Mouse (Mus musculus) ovary, adult 18-20 months (tissue): ENCODE measurements around the gene Pde10a.

Experiments
- DNase-seq: peaks from one replicate; pipeline ENCODE4 v3.0.0; 2022; ENCODE audit warnings: low spot score, mixed read lengths

Gene Pde10a

DNA sequence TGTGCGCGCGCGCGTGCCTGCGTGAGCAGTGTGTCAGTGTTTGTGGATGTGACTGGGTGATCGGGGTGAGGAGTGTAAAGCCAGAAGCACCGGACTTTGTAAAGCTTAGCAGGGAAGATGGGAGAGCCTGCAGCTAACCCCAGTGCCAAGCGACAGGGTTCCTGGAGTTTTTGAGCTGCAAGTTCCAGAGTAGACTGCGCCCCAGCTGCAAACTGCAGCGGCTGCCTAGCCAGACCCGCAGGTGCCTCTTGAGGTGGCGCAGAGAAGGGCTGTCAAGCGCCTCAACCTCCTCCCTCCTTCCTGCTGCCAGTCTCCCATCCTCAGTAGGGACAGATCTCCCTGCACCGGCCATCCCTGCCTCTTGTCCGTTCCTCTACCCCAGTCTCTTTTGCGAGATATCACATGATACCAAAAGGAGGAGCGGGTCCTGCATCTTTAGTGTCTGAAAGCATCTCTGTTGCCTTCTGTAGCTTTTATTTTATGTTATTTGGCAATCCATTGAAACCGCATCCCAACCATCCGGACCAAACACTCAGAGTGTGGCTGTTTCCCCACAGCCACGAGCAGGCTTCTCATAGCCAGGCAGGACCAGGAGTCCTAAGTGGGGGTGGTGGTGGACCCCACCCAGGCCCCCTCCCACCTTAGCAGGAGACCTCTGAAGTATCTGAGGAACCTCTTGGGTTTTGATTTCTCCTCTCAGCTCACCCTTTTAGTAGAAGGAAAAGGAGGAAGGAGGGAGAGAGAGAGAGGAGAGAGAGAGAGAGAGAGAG is 984 bp downstream of the Pde10a start:
- DNase-seq, result no peak

GRCm38 (mm10) chr17:8526815-8527261 is 1.7 kb downstream of the Pde10a start:
- DNase-seq, result no peak

DNA sequence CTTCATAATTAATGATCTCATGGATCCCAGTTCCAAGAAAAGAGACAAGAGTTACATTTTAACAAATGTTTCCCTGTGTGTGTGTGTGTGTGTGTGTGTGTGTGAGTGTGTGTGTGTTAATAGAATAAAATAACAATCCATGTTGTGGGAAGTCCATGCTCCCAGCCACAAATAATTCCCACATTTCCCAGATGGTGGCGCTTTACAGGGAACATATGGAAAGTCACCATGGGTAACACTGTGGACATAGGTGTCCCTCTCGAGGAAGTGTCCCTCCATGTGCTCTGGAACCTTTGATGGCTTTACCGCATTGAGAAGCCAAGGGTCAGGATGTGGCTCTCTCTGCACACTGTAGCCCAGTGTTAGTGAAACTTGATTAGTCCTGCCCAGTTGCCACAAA is 3.5 kb downstream of the Pde10a start:
- DNase-seq, result no peak

DNA sequence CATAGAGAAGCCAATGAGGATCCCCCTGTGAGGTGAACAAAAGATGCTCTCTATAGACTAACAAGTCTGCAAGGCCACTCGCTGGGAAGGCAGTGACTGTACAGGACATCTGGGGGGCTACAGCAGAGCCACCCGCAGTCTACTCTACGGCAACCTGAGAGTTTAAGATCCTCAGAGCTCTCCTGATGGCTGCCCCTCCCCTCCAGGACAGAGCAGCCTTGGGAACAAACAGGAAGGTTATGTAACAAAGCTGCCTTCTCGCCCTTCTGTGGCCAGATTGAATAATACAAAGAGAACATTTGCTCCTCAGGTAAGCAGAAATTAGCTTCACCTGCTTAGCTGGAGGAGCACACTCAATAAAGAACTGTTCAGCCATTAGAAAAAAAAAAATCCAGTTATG is 7.4 kb downstream of the Pde10a start:
- DNase-seq, result no peak

DNA sequence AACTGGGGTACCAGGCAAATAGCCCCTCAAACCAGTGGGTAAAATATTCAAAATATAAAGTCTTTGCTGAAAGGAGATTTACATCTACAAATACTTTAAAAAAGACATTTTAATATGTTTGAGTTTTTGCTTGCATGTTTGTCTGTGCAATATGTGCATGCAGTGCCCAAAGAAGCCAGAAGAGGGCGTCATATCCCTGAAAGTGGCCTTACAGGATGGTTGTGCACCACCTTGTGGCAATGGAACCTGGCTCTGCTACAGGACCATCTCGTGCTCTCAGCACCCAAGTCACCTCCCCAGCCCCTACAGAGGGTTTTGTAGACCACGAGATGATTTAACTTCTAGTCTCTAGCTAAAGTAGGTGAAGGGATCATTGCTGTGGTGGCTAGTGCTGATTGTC is 8.7 kb downstream of the Pde10a start:
- DNase-seq, result no peak

- DNase-seq, result no peak
Measured at GRCm38 (mm10) chr17:8536522-8536921, 11.3 kb downstream of the Pde10a start.

DNA sequence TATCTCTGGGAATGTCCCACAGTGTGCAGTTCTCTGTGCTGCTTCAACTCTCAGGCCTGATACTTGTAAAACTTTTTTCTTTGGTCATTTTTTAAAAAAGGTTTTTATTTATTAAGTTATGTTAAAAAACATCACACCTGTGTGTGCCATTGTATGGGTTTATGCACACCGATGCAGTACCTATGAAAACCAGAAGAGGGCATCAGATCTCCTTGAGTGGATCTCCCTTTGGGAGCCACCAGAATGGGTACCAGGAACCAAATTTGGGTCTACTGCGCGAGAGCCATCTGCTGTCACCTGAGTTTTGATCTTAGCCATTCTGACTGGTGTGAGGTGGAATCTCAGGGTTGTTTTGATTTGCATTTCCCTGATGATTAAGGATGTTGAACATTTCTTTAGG is 12.9 kb downstream of the Pde10a start:
- DNase-seq, result no peak

- DNase-seq, result no peak
Measured at GRCm38 (mm10) chr17:8541974-8542538, 16.9 kb downstream of the Pde10a start.

GRCm38 (mm10) chr17:8546366-8546765 is 21.2 kb downstream of the Pde10a start:
- no peak for DNase-seq

DNA sequence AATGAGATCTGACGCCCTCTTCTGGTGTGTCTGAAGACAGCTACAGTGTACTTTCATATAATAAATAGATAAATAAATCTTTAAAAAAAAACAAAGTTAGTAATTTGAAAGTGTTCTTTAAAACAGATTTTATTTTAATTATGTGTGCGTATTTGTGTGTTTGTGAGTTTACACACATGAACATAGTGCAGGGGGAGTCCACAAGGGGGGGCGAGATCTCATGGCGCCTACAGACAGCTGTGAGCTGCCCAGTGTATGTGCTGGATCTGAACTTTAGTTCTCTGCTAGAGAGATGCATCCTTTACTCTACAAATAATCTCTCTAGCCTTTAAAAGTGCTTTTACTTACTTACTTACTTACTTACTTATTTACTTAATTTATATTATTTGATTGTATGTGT is 23.6 kb downstream of the Pde10a start:
- no peak for DNase-seq

- DNase-seq, result no peak
Measured at GRCm38 (mm10) chr17:8551641-8552040, 26.5 kb downstream of the Pde10a start.

DNA sequence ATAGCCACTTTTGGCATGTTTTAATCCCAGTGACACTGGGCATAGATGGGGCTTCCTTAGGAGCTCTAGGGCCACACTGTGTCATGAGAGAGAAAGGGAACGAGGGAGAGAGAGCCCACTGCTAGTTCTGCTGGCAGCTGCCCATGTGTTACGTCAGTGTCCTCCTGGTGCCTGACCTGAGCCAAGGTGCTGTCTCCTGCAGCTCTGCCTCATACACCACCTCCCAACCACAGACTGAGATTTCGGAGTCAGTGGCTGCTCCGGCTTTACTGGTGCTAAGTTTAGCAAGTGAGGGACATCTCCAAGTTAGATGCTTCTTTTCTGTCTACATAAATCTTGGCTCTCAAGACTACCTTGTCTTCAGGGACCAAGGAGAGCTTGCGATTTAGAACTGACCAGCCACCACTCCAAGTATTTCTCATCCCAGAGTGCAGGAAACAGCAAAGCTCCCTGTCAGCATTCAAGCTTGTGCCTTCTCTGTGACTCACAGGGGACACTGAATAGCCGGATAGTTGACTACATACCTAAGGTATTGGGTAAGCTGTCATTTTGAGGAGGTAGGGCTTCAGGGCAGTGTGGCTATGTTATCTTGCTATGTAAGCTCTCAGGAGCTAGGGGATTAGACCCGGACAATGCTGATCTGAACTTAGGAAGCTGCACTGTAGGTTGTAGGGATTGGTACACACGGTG is 27.3 kb downstream of the Pde10a start:
- DNase-seq, result no peak

DNA sequence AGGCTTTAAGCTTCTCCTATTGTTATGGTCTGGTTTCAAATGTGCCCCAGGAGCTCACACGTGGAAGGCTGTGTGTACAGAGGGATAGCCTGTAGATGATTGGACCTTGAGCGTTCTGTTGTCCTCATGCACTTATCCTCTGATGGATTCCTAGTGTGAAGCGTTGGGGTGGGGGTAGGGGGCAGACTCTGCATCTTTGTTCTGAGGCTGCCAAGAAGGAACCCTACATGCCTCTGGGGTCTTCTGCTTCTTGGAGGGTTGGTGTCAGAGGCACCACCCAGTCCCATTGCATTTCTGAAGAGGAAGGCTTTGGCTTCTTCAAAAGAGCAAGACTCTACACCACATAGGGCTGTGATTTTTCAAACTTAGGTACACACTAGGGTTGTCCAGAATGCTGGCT is 28.4 kb downstream of the Pde10a start:
- no peak for DNase-seq

DNA sequence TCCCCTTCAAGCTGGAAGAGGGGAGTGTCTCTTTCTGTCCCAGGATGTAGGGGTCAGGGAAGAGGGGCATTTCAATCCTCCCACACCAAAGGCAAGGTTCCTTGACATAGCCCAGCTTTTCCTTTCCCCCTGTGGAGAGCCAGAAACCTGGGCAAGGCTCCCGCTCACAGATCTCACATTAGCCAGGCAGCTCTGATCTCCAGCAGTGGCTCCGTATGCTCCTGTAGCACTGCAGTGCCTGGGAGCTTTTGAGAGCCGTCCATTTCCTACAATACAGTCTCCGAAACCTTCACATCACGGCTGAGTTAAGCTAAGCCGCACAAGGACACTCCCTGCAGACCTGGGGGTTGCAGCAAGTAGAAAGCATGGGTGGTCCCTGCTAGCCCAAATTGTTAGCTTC is 29.0 kb downstream of the Pde10a start:
- no peak for DNase-seq

- no peak for DNase-seq
Measured at GRCm38 (mm10) chr17:8555785-8556184, 30.6 kb downstream of the Pde10a start.

GRCm38 (mm10) chr17:8556223-8556622 is 31.1 kb downstream of the Pde10a start:
- DNase-seq, result no peak

GRCm38 (mm10) chr17:8557926-8558325 is 32.8 kb downstream of the Pde10a start:
- no peak for DNase-seq

DNA sequence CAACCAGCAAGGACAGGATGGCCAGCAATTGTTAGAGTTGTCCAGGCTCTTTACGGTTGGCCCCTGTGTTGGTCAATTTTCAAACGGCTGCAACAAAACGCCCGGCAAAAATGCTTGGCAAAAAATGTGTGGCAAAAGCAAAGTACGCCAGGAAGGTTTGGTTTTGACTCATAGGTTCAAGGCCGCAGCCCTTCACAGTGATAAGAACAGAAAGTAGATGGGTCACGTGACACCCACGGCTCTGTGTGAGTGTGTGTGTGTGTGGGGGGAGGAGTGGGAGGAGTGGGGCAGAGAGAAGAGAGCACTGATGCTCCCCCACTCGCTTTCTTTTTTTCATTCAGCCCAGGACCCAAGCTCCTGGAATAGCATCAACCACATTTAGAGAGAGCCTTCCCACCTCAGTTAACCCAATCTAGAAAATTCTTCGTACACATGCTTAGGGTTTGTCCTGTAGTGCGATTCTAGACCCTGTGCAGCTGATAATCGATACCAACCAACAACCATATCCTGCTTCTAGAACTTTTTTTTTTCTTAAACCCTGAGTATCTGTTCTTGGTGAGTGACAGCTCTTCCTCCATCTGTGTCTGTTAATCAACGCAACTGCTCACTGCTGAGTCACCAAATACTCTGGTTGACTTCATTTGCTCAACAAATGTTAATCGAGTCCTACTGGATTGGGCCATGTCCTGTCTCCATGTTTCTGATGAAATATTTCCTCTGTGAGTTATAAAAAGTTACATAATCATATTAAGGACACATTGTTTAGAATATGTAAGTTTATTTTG is 37.1 kb downstream of the Pde10a start:
- DNase-seq, result peak; percentile 15

GRCm38 (mm10) chr17:8562886-8563280 is 37.7 kb downstream of the Pde10a start:
- DNase-seq, result no peak

GRCm38 (mm10) chr17:8566850-8567249 is 41.7 kb downstream of the Pde10a start, which contains the start of gene Gm17087:
Gm17087 (minus strand) TSS chr17:8566950.
- DNase-seq, result no peak

GRCm38 (mm10) chr17:8573542-8574260 is 48.5 kb downstream of the Pde10a start:
- no peak for DNase-seq

DNA sequence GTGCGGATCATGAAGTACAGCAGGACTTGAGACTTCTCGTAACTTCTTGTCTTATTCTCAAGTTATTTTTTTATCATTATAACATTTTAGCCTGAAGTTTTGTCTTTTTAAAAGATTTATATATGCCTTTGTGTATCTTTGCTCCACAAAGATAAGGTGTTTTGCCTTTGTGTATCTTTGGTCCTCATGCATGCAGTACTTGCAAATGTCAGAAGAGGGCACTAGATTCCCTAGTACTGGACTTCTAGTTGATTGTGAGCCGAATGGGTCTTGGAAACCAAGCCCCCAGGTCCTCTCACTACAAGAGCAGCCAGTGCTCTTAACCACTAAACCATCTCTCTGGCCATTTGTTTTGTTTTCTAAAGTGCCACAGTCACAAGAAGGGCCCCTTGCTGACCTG is 55.2 kb downstream of the Pde10a start:
- no peak for DNase-seq
